10 mouse cellular contexts compared by ENCODE assay signal in the genomic region with DNA sequence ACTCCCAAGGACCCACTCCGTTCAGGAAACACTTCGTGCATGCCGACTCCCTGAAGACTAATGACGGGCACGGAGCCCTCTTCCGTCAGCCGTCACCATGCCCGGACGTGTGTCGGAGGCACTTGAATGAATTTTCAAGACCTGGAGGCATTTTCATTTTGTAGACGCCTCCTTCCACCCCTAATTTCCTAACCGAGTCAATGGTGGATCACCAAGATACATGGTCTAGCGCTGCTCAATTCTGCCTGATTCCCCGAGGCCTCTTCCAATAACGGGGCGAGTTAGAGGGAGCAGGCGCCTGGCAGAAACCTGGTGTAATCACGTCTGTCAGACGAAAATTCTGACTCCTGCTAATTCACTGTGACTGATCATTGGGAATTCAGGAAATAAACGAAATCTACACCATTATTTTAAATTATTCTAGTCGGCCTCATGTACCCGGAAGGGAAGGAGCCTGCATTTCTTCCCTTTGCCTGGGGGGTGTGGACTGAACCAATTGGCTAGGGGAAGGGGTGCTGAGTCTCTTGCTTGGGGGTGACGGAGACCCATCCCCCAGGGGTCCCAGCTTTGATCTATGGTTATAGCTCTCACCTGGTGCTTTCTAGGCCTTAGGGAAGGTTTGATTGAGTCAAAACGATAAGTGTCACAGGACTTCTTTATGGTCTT.
DNase-seq lines count a peak whose midpoint lies in the region; ATAC-seq and TF ChIP-seq lines count a peak whose summit lies in the region.
"Had no signal": no experiment of that assay in that cellular context is flagged by ENCODE, and none has a peak within 500 bp of the region (broad histone marks: within the 10 kb centered on the region; RNA-seq: fewer than 3 reads in every experiment).

No protein-coding gene starts in this region.

- TF ChIP-seq POLR2A in brain, embryonic 14.5 days (IDR thresholded peaks at IDR 0.05; ENCODE audit: borderline replicate concordance, extremely low read depth, insufficient read depth, insufficient read length, poor library complexity, severe bottlenecking), result no peak

- no peak overlapping the region for H3K9ac ChIP-seq in limb, embryonic 13.5 days

- WGBS in limb, embryonic 13.5 days, result 35% methylated on average over 24 of the region's 24 CpGs

- no peaks in the 10 kb centered on the region for H3K36me3 ChIP-seq in limb, embryonic 13.5 days

- peak overlapping the region; percentile 54 for H3K4me2 ChIP-seq in limb, embryonic 13.5 days (replicated peaks)

- H3K27ac ChIP-seq in limb, embryonic 13.5 days, result no peak overlapping the region

- H3K4me3 ChIP-seq in limb, embryonic 13.5 days, result peak overlapping the region; percentile 22
- H3K4me3 ChIP-seq: erythroblast, embryonic 14.5 days had no signal

- peak; percentile 17 to 24 for DNase-seq in cerebellum, postnatal 25 days
- no peak for DNase-seq in cerebellum, adult 9-11 months
- DNase-seq in brain, embryonic 14.5 days (ENCODE audit: low read depth), result peak; percentile 75
- DNase-seq in kidney, adult 18-20 months, result peak; percentile 13
- DNase-seq in c-Kit-positive CD71-positive TER-119-positive erythroid progenitor cells, embryonic 14.5 days (ENCODE audit: low spot score), result no peak
- DNase-seq in yolk sac, embryonic 10.5 days (ENCODE audit: low spot score), result no peak
- DNase-seq in B cell, adult 2 months, result no peak
- DNase-seq: lung, postnatal 4 days had no signal

- TF ChIP-seq CTCF in brain, embryonic 14.5 days (IDR thresholded peaks at IDR 0.05; ENCODE audit: borderline replicate concordance, extremely low read depth, insufficient read depth, insufficient read length), result no peak

- H3K27me3 ChIP-seq in limb, embryonic 13.5 days, result no peaks in the 10 kb centered on the region

- no peaks in the 10 kb centered on the region for H3K9me3 ChIP-seq in limb, embryonic 13.5 days

- ATAC-seq in limb, embryonic 13.5 days (ENCODE audit: low FRiP score, low read depth), result no peak

- H3K4me1 ChIP-seq in limb, embryonic 13.5 days, result peaks cover 31% of the 10 kb centered on the region

Comparison
In these comparisons a context has a peak if more than half of its experiments do, and no peak if none do; other contexts are left out.
1. DNase-seq: peak in cerebellum, postnatal 25 days (2 of 2), brain, embryonic 14.5 days (single experiment) and kidney, adult 18-20 months (single experiment); none in cerebellum, adult 9-11 months (single experiment), c-Kit-positive CD71-positive TER-119-positive erythroid progenitor cells, embryonic 14.5 days (single experiment), yolk sac, embryonic 10.5 days (single experiment) and B cell, adult 2 months (0 of 2).